Mouse (Mus musculus) common myeloid progenitor, adult 5-6 weeks (primary cell): ENCODE data around the gene Asb16. TPM values are rescaled to one million over a fixed set of nuclear protein-coding genes. Genes with fewer than 3 reads are reported as not detected.

Experiments used
- ATAC-seq: replicated peaks from 2 replicates; pipeline ENCODE4 v1.8.0; 2016; ENCODE audit warnings: low read depth, mild to moderate bottlenecking, moderate TSS enrichment, inconsistent platforms; ENCODE audit not compliant: poor library complexity, severe bottlenecking
- total RNA-seq: library from RNA; stranded (forward); fragments of 200-1000, 187-1606 nt; gene quantifications from 2 replicates; pipeline ENCODE4 v1.2.3, GENCODE M21; 2017

Asb16 gene
- total RNA-seq, 1 experiment from 2014 or later, result 0.18 TPM

- no peak for ATAC-seq
These were observed 15.4 kb downstream of the Asb16 start for GRCm38 (mm10) chr11:102283922-102284321.

DNA sequence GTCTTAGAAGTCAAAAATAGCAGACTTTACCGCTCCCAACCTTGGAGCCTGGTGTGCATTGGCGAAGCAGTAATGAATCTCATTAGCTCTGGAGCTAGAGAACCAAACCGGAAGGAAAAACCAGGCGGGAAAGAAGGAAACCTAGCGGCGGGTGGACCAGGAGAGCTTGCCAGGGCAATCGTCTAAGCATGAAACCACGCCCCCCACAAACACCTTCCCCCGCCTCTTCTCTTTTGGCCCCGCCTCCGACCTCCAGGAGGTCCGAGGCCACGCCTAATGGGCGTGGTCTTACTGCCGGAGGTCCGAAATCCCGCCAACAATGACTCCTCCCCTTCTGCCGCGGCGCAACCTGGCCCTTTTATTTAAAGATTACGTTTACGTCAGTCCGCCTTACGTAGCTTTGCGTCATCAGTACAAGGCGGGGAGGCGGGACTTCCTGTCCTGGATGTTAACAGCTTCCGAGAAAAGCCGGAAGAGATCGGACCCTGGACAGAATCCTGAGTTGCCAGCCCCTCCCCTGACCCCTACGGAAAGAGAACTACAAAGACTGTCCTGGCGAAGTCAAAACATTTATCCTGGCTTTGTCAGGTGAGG, 16.1 kb downstream of the Asb16 start, which contains the start of gene Tmub2:
TSS of gene Tmub2 (plus strand) at position 431 of the 594 bp plus-strand sequence.
- peak; percentile 84 for ATAC-seq

GRCm38 (mm10) chr11:102285095-102285834, 16.7 kb downstream of the Asb16 start:
- peak; percentile 60 for ATAC-seq

- ATAC-seq, result no peak
These were observed 18.9 kb downstream of the Asb16 start for GRCm38 (mm10) chr11:102287485-102287884.

DNA sequence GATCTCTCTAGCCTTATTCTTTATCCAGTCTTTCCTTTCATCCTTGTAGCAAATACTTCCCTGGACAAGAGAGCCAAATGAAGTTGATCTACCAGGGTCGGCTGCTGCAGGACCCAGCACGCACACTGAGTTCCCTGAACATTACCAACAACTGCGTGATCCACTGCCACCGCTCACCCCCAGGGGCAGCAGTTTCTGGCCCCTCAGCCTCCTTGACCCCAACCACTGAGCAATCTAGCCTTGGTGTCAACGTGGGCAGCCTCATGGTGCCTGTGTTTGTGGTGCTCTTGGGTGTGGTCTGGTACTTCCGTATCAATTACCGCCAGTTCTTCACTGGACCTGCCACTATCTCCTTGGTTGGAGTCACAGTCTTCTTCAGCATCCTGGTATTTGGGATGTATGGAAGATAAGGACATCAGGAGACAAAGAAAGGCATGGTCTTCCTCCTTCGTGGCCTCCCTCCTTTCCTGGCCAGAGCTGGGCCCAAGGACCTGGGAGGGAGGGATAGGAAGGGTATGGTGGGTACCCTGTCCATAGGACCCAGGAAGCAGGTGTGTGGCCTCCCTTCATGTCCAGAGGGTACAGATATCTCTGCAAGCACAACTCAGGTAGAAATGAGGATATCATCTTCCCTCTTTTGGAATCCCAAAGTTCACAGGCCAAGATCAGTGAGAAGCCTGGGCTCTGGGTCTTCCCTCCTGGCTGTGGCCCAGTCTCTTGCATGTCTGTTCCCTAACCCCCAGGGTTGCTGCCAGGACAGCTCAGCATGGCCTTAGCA, 19.7 kb downstream of the Asb16 start:
- no peak for ATAC-seq

DNA sequence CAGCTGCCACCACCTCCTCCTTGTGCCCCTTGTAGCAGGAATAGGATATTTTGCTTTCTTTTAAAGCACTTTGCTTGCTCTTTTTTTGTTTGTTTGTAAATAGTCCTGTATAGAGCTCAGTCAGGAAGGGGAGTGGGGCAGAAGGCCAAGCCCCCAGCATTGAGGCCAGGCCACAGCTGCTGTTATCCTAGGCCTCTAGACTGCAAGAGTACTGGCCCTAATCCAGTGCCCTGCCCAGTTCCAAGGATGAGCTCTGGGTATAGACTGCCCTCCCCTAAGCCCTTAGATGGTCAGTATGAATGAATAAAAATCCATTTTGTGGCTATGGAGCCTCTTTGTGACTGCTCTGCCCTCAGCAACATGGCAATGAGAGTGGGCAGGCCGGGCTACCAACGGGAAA, 20.4 kb downstream of the Asb16 start:
- no peak for ATAC-seq

DNA sequence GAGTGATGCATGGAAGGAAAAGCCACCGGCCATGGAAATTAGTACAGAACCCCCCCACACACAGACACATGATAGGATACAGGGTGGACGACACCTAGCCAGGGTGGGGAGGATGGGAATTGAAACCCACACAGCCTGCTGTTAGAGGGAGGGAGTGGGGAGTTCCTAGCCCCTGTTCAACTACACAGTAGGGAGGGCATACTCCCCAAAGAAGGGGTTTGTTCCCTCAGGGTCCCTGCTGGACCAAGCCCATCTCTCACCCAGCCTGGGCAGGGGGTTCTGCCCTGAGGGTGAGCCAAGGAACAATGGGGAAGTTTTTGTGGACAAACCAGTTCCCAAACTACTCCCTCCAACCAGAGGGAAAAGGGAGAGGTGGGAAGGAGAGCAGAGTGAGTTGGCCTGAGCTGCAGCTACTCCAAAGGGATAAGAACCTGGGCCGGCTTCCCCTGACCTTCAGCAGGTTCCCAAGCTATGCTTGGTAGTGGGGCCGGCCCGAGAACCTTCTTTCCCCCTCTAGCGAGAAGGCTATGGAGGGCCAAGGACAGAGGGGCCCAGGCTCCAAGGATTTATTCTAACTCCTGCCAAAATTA, 21.1 kb downstream of the Asb16 start:
- no peak for ATAC-seq

- no peak for ATAC-seq
These were observed 21.6 kb downstream of the Asb16 start for GRCm38 (mm10) chr11:102290141-102290540.

- ATAC-seq, result no peak
These were observed 22.6 kb downstream of the Asb16 start for GRCm38 (mm10) chr11:102291051-102291535.

DNA sequence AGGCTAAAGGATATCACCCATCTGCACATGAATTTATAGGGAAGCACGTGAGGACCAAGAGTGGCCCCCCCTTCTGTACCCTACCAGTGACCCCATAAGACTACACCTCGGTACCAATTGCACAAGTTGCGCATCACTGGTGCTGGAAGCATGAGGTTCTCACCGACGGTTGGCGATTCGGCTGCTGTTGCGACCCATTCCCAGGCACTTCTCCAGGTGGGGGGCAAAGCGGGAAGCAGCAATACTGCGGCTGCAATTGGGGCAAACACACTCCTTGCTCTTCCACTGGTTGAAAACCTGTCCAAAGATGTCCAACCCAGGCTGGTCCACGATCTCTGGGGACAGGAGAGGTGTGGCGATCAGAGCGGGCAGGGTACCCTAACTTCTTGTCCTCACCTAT, 25.4 kb downstream of the Asb16 start:
- ATAC-seq, result no peak

- ATAC-seq, result no peak
These were observed 25.9 kb downstream of the Asb16 start for GRCm38 (mm10) chr11:102294416-102294815.

- ATAC-seq, result peak; percentile 29
These were observed 26.5 kb downstream of the Asb16 start for GRCm38 (mm10) chr11:102294887-102295597.

- ATAC-seq, result no peak
These were observed 27.3 kb downstream of the Asb16 start for GRCm38 (mm10) chr11:102295598-102296471.

- ATAC-seq, result peak; percentile 83
These were observed 28.2 kb downstream of the Asb16 start, which contains the start of gene Atxn7l3 for GRCm38 (mm10) chr11:102296491-102297472. Atxn7l3 (minus strand) TSS chr11:102296631.

DNA sequence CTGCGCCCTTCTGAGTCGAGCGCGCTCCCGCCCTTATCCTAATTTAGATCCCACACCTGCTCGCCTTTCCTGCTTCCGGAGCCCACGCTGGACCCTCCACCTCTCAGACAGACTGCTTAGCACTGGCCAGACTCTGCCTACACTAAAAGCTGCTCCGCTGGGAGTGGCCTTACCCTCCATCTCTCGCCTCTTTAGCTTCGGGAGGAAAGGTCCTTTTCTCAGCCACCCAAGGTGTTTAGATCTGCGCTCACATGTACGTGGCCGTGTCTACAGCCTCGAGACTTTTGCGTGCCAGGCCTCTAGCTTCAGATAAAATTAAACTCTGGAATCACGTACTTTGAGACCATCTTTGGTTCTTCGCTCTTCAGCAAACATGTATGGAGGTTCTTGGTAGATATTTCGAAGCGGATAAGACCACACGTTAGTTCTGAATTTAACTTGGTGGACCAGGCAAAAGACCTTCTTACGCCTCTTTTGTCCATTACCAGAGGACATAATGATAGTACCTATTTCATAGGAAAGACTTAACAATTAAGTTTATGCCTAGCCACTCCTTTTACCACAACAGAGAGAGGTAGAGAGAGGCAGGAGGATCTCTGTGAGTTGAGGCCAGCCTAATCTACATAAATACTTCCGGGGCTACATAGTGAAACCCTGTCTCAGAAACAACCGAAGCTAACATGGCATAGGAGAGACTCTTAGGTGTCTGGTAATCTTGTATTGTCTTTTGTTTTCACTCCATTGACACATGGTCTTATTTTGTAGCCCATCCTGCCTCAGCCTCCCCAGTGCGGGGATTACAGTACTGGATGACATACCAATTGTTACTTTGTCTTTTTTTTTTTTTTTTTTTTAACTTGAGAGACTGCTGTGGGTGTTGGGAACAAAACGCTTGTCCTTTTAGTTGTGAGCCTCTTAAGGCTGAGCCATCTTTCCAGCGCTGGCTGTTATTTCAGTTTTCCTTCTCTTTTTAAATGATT, 29.3 kb downstream of the Asb16 start:
- ATAC-seq, result peak; percentile 2; the same call in 1 of the 2 replicates

GRCm38 (mm10) chr11:102299839-102300238, 31.3 kb downstream of the Asb16 start:
- no peak for ATAC-seq
